Mouse (Mus musculus) right cerebral cortex, postnatal 14 days (tissue): ENCODE measurements at regions not wholly inside any gene's neighbourhood (a gene's known extent, or its start where the extent isn't known, plus 50 kb on each side); places are given as distances from the start of the nearest gene placed in this dataset.

ENCODE experiments used
- DNase-seq: peaks from one replicate; pipeline ENCODE4 v3.0.0; 2022

- no peak for DNase-seq
Measured at GRCm38 (mm10) chr16:25042669-25043440, 243.8 kb upstream of the Tprg start.

DNA sequence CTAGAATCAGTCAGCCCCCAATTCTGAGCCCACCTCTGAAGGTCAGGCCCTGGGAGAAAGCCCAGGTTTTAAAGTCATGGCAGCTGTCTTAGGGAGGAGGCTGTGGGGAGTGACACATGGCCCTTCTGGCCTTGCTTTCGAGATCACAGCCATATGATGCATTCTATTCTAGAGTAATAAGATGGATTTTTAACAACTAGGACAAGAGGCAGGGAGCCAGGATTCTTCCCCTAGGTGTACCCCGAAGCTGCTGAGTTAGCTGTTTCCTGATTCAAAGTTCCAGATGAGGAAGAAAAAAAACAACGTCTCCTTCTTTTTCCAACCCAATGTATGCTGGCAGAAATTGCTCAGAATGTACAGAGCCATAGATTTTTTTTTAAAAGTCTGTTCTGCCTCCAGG, 242.0 kb upstream of the Tprg start:
- no peak for DNase-seq

GRCm38 (mm10) chr16:25047726-25048125, 238.9 kb upstream of the Tprg start:
- DNase-seq = no peak

GRCm38 (mm10) chr16:25049928-25050510, 236.6 kb upstream of the Tprg start:
- DNase-seq = no peak

DNA sequence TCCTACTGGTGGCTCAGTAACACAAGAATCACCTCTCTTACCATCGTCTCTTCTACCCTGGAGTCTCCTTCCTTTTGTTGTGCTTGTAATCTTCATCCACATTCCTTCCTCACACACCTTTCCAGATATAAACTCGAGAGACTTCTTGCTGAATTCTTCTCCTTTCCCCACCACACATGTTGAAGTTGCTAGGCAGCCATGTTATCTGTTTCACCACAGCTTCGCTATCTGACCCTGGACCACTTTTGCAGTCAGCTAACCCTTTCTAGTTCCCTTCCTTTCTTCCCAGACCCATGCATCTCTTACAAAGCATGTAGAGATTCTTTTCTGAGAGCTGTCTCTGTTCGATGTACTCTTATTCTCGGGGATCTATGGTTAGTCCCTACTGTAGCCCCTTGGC, 235.6 kb upstream of the Tprg start:
- no peak for DNase-seq

GRCm38 (mm10) chr16:25052428-25052827, 234.2 kb upstream of the Tprg start:
- DNase-seq = no peak

DNA sequence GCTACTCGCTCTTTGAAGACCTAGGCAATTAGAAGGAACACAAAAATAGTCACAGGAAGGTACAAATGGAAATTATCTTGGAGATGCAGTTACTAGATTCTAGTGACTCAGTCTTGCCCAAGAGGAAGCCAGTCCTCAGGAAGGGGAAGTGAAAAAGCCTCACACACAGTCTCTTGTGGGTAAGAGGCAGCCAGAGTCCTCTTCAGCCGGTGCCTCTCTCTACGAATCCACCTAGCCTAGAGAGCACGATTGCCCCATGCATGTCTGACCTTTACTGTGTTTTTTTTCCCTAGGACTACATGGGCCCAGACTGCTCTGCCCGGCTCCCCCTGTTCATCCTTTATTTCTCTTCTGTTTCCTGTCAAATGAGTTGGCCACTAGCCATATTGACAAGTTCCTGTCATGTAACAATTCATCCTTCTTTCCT, 233.7 kb upstream of the Tprg start:
- no peak for DNase-seq

- no peak for DNase-seq
Measured at GRCm38 (mm10) chr16:25054304-25054703, 232.3 kb upstream of the Tprg start.

DNA sequence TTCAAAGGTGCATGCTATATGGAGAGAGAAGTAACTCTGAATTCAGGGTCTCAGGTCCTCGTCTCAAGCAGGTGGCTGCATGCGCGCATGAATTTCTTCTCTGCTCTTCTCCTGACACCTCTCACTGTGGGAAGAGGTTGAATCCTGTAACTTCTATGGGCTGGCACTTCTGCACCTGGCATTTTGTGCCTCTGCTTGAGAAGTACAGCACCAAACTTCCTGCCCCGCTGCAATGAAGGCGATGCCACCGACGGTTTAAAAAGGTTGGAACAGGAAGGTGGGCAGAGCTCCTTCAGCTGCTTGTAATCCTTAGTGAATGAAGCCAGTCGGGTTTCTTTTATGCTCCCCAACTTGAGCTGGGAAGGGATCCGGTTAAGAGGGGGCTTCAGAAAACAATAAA, 231.2 kb upstream of the Tprg start:
- DNase-seq = no peak

- DNase-seq = no peak
Measured at GRCm38 (mm10) chr16:25058051-25058747, 228.4 kb upstream of the Tprg start.

- DNase-seq = peak; percentile 78
Measured at GRCm38 (mm10) chr16:25058812-25059501, 227.7 kb upstream of the Tprg start.

- DNase-seq = peak; percentile 32
Measured at GRCm38 (mm10) chr16:25059504-25059992, 227.1 kb upstream of the Tprg start.

GRCm38 (mm10) chr16:25060266-25060665, 226.4 kb upstream of the Tprg start:
- DNase-seq = no peak

DNA sequence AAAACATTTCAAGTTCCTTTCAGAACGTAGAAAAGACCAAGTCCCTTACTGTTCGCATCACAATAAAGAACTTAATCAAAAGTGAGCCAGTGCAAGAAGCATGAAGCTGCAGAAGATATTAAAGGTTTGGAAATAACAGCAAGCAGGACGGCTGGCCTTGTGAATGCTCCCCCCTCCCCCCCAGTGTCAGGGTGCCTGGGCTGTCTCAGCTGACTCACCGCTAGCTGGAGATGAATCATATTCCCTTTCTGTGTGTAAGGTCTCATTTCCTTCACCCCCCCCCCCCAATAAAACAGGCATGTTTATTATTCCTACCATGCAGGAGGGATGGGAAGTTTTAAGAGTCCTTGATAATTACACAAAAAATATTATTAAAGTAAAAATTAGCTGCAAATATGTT, 225.0 kb upstream of the Tprg start:
- no peak for DNase-seq

DNA sequence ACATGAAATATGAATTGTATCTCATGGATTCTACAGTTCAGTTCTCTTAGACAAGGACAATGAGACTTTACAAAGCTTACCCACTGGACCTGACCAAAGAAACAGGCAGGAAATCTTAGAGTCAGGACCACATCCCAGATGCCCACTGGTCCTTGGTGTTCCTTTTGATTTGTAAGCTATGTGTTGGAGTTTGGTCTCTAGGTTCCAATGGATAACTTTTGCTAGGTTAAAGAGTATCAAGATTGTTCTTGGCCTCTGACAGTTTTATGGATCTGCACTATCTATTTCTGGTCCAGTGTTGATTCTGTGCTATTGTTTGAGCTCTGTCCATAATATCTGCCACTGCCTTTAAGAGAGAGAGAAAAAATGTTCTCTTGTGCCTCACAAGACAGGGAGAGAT, 222.6 kb upstream of the Tprg start:
- DNase-seq = no peak

- DNase-seq = peak; percentile 88
Measured at GRCm38 (mm10) chr16:25064538-25064937, 222.1 kb upstream of the Tprg start.

DNA sequence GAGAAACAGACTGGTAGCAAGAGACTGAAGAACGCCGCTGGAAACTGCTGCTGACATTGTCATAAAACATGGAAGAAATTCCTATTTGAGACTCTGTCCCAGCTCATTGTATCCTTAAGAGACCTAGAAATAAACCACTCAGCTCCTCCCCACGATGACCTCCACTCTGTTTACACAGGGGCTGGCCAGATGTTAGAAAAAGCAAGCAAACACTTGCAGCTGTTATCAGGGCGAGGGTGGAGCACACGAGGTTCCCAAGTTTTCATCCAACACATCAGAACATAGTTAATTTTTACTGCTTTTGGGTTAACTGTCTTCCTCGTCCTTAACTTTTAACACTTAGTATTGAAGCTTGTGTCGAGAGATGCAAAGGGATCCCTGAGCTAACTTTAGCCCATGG, 219.8 kb upstream of the Tprg start:
- no peak for DNase-seq

DNA sequence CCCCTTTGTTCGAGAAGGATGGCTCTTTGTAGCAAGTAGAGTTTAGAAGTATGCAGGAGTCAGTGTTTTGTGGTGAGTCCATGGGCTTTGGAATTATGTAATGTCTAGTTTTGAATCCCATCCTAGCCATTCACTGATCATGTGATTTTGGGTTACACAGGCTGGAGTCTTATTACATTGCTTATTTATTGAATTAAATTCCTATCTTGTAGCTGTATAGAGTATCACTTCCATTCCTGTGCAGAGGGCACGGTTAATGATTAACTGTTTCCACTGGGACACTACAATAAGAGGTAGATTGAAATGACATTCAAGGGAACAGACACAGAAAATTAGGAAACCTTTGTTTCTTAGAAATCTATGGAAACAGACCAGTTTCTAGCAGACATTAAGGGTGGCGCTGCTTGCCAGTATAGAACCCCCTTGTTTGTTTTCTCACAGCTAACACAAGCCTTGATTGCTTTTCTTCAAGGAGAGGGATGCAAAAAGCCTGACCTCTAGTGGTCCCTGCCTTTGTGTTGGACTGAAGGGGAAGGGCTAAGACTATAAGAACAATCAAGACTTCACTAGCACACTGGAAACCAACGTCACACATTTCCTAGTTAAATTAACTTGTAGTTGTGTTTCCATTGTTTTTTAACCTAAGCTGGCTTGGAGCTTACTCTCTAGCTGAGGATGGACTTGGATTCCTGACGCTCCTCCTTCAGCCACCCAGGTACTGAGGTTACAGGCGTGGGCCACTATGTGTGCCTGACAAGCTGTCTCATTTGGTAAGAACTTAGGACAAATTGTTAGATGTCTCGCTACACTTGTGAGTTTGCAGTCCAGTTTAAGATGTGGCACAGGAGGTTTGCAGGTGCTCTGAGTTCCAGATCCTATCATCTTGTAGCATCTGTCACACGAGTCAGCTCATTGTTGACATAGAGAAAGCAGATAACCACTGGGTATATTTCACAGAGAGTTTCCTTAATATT, 219.1 kb upstream of the Tprg start:
- DNase-seq = no peak

DNA sequence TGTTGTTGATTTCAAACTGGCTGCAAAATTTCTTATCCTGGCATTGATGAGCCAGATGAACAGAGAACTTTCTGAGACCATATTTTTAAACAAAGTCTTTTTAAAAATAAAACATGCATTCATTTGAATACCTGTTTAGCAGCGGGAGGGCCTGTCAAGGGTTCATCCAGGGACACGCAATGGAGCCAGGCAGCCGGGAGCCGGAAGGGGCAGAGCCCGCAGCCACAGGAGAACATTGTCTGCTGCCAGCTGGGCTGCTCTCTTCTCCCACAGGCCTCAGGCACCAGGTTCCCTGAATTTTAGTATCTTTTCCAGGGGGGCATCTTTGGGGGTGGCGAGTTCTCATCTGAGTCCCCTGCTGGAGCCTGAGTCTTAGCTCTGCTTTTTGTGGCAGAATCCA, 205.8 kb upstream of the Tprg start:
- no peak for DNase-seq

DNA sequence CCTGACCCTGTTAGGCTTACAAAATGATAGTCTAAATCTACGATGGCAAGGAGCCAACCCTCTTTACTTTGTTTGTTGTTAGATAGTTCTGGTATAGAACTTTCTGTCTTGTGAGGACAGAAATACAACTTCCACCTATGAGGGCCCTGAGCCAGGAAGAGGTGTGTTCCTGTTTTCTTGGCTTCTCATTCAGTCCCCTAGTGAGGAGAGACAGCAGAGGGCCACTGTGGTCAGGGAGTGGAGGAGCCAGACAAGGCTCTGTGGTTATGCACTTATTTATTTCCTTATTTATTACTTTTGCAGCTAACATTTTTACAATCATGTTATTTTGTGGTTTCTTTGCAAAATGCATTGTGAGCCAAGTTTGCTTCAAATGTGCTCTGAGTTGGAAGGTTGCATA, 202.9 kb upstream of the Tprg start:
- DNase-seq = no peak

DNA sequence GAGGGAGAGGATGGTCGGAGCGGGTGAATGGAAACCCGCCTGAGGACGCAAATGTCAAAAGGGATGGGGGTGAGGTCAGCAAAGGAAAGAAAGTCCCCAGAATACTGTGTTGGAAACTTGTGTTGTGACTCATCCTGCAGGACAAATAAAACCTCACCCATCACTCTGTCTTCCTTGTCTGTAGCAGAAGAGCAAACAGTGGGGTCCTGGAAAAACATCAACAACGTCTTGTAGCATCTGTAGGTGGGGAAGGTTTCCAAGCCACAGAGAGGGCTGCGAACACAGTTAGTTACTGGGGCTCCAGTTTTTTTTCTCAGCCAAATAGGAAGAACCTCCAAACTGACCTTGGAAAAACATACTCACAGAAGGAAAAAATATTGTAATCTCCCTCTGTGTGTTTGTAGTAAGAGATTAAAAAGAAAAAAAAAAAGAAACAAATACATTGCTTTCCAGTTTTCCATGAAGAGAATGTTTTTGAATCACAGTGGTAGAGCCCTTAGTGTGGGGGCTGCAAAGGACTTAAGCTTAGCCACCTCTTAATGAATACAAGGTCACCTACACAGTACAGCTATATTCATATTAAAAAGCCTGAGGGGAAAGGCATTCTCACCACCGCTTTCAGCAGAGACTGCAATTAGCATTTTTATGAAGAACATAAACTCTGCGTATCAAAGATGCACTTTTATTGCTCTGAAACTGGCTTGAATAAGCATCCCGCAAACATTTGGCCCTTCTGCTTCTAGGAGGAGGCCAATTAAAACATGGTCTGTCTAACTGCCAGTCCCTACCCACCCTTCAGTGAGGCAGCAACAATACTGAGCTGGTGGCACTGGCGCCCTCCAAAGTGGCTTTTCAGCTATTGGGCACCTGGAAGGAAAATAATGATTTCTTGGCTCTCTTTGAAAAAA, 198.6 kb upstream of the Tprg start:
- DNase-seq = no peak
